Mouse (Mus musculus) T-cell, adult 2 months (primary cell): ENCODE measurements at regions not wholly inside any gene's neighbourhood (a gene's known extent, or its start where the extent isn't known, plus 50 kb on each side); places are given as distances from the start of the nearest gene placed in this dataset.

Source experiments
- DNase-seq: peaks from one replicate; pipeline ENCODE4 v3.0.0; 2022; ENCODE audit warnings: low spot score

- no peak for DNase-seq
Measured at GRCm38 (mm10) chr15:68440636-68441035, 1939.9 kb upstream of the Lrrc6 start.

- DNase-seq: no peak
Measured at GRCm38 (mm10) chr15:68435961-68436360, 1935.3 kb upstream of the Lrrc6 start.

DNA sequence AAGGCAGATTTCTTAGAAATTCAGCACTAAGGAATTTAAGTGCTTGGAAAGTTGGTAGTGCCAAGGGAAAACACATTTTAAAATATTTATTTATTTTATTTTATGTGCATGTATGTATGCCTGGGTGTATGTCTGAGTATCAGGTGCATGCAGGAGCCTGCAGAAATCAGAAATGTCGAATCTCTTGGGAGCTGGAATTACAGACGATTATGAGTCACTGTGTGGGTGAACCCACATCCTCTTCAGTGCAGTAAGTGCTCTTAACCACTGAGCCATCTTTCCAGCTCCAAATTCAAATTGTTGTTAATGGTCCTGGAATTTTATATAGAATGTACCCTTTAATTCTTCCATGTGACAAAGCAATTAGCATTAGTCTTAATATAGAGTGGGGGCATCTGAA is 1930.5 kb upstream of the Lrrc6 start:
- no peak for DNase-seq

DNA sequence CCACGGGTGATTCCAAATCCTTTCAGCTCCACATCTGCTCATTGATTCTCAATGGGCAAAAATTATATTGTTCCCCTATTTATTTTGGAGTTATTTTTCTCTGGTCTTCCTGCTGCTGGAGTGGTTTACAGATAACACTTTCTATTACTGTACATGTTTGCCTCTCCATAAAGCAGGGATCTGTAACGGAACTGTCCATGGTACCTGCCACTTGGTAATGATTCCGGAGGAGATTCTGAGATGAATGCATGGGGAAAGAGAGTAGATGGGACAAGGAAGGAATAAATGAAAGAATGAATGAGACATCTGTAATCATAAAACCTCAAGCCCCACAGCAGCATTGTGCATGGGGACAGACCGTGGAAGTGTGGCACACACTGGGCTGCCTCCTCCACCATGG is 1929.8 kb upstream of the Lrrc6 start:
- no peak for DNase-seq

DNA sequence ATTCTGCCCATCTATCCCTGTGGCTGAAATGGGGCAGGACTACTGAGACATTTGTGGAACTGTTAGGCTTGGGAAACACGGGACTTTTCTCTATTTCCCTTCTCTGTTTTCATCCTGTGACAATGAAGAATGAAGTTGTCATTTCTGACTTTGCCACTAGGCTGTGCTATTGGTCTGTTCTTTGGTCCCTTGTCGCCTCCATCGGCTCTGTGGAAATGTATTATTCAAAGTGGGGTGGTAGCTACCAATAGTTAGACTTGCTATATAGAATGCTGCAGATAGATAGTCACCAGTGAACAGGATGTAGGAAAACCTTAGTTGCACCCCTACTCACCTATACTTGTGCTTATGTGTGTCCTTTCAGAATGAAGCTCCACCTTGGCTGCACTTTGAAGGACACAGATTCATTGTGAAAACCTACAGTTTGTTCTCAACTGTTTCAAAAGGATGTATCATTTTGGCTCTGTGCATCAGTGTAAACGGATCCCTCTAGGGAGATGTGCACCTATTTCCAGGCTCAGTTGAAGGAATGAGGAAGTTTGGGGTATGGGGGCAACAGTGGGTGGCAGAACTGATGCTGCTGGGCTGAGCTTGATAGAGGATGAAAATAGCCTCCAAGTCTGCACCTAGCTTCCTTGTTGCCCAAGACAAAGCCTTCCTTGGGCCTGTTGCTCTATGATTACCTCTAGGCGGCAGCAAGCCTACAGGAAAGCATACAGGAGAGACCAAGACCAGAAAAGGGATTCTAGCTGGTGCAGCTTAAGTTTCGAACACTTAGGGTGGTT is 1927.9 kb upstream of the Lrrc6 start:
- DNase-seq: no peak

DNA sequence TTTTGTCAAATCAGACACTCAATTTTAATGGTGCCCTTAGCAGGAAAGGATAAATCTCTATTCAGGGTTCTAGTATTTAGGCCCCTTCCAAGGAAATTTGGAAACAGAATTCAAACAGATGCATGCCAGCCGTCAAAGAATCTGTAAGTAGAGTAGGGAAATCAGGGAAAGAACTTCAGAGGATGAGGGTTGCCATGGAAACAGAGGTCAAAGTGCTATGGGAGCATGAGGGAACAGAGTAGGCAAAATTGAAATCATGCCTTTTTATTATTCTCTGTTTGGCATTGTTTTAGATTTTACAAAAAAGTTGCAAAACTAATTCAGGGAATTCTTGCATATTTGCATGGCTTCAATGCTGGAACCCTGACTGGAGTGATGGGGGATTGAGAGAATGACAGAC is 1916.4 kb upstream of the Lrrc6 start:
- no peak for DNase-seq

- DNase-seq: no peak
Measured at GRCm38 (mm10) chr15:68415401-68415925, 1914.8 kb upstream of the Lrrc6 start.

DNA sequence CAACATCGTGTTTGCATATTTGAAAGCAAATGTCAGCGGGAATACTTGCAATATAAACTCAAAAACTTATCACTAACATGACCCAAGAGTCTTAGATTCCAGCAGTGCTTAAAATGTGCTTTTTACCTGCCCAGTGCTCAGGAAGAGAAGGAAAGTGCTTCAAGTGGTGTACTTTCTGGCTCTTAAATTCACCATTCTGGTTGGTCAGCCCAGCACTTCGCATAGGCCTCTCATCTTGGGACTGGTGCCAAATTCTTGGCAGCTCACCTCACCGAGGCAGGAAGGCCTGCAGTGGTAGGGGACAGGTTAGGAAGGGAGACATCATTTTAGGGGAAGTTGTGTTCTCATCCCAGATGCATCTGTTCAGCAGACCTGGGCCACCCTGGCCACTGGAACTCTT is 1913.3 kb upstream of the Lrrc6 start:
- DNase-seq: no peak

- no peak for DNase-seq
Measured at GRCm38 (mm10) chr15:68412697-68413096, 1912.0 kb upstream of the Lrrc6 start.

DNA sequence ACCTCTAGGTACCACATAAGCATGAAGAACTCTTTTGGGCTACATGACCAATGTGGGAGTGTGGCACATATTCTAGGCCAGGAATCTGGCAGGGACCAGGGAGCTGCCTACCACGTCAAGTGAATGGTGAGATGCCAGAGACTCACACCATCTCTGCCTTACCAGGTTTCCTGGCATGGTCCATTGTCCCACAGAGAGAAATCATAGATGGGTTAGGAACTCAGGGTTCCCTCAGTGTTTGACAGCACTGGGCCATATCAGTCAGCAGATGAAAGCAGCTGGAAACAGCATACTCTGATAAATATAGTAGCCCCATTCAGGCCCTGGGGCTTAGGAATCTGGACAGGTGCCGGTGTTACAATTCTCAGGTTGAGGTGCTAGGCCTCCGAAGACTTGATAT is 1911.4 kb upstream of the Lrrc6 start:
- DNase-seq: no peak

GRCm38 (mm10) chr15:68403554-68404070 is 1902.9 kb upstream of the Lrrc6 start:
- no peak for DNase-seq

GRCm38 (mm10) chr15:68401726-68402125 is 1901.0 kb upstream of the Lrrc6 start:
- no peak for DNase-seq

DNA sequence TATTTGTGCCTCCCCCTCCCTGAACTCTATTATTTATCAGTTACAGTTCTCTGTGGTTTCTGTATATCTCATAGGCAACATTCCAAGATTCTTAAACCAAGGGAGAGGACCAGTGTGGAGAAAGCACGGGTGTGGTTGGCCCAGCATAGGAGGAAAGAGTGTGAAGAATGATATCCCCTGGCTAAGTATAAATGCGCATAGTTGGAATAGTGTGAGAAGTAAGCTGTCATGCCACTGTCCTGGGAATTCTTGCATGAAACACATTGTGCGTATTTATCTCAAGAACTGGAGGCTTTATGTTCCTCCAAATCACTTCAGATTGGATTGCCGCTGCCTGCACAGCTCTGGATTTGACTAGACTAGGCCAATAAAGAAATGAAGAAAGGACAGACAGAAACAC is 1900.3 kb upstream of the Lrrc6 start:
- DNase-seq: no peak

DNA sequence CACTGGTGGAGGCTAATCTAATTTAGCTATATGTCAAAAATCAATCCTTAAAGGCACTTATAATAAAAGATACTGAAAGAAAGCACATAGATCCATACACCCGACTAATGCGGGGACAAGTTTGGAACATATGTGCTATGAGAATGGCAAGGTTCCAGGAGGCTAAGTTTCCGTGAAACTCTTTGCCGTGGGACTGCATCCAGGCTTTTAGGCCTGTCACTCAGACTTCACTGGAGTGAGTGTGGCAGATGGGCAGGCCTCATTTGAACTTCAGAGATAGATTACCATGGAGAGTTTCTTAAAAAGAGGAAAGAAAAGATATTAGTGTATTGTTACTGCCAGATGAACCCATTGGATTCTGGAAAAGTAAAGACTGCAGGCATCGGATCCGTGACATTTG is 1895.9 kb upstream of the Lrrc6 start:
- DNase-seq: no peak

DNA sequence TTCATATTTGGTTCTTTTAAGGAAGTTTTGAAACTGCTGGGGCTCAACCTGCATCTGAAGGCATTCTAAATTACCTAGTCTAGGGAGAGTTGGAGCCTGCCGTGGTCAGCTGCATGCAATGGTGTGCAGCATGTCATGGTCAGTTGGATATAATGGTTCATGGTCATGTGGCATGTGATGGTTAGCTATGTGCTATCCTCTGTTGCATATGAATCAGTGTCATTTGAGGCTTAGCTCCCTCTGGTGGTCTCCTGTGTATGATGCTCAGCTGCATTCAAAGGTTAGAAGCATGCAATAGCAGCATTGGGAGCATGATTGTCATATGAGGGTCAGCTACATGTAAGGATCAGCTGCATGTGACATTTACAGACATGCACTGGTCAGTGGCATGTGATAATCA is 1894.0 kb upstream of the Lrrc6 start:
- no peak for DNase-seq

DNA sequence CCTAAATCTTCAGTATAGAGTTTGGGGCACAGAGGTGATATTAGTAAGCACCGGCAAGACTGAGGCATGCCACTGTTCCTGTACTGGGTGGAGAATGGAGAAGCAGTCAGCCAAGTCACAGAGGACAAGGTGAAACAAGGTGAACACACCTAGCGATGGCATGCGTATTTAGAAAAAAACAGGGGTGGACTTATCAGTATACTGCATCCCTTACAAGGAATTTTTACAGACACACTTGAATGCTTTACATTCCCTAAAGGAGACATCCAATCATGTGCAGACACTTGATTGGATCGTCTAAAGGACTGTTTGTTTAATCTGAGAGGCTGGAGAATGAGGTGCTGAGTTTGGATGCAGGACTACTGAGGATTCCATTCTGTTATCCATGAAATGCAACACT is 1893.4 kb upstream of the Lrrc6 start:
- DNase-seq: no peak

- DNase-seq: no peak
Measured at GRCm38 (mm10) chr15:68391737-68392136, 1891.0 kb upstream of the Lrrc6 start.

DNA sequence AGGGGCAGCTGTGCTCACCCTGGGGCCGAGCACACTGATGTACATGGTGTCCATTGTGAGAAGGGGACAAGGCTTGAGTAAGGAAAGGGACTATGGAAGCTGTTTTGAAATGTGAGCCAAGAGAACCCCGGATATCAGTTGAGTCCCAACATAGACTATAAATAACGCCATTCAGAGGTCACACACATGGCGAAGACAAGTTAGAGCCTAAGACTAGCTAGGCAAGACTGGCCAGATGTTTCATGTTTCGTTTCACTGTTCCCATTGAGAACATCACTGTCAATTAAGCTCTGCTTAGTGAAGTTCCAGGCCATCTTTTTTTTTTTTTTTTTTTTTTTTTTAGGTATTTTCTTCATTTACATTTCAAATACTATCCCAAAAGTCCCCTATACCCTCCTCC is 1889.1 kb upstream of the Lrrc6 start:
- DNase-seq: no peak

DNA sequence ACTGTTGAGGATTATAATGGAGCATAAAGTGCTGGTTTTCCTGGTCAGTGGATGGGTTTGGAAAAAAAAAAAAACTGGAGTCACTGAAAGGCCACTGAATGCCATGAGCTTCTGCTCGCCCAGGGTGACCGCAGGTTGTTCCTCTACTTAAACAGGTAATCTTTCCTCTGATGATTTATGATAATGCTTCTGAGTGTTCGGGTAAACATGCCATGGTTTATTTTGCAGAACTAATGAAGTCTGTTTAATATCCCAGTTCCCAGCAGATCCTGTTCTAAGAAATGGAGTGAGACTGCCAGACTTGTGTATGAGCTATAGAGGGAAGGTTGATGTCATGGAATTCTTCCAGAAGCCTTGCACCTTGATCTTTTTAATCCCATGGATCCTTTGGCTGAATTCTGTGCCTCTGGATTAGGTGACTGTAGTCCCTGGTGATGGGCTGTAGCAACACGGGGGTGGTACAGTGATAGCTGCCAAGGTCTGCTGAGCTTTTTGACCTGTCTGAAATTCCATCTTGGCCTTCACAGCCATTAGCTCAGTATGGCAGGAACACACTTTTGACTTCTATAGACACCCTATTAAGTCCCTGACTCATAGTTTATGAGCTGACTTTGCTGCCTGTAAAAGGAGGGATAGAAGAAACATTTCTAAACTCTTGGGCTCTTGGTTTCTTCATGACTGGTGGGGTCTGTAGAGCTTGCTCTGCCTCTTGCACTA is 1886.8 kb upstream of the Lrrc6 start:
- no peak for DNase-seq

DNA sequence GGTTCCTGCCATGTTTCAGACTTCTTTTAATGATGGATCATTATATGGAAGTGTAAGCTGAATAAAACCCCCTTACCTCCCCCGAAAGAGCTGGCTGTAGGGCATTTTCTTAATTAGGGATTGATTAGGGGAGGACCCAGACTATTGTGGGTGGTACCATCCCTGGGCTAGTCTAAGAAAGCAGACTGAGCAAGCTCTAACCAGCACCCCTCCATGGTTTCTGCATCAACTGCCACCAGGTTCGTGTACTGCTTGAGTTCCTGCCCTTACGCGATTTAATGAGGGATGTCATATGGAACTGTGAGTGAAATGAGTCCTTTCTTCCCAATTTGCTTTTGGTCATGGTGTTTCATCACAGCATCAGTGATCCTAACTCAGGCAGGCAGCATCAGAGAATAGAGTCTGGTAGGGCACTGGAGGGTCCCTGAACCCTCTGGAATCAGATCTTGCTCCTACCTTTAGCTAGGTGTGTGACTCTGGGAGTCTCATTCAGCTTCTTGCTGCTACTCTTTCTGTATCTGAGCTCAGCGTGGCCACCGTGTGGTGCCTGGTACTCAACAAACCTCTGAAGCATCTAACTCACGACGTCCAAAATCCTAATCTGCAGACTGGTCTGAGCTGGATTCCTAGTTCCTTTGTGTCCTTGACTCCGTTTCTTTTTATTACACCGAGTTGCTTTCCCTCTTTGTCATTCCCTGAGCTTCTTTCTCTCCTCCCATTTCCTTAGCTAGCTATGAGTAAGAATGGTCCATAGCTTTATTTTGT is 1884.0 kb upstream of the Lrrc6 start:
- DNase-seq: no peak

DNA sequence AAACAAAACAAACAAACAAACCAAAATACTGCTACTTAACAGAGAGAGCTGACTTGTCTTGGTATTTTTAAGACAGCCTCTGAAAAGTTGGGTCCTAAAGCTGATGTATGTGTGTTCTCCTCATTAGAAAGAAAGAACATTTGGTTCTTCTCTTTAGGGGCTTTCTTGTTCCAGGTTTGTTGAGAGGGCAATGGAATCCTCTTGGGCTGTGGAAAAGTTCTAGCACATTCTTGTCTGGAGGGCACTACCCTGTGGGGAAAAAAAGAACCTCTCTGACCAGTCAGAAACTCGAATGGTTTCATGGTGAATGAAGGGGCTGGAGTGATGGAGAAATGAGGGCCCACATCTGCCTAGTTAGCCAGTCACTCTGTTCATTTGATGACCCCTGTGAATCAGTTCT is 1874.5 kb upstream of the Lrrc6 start:
- no peak for DNase-seq

DNA sequence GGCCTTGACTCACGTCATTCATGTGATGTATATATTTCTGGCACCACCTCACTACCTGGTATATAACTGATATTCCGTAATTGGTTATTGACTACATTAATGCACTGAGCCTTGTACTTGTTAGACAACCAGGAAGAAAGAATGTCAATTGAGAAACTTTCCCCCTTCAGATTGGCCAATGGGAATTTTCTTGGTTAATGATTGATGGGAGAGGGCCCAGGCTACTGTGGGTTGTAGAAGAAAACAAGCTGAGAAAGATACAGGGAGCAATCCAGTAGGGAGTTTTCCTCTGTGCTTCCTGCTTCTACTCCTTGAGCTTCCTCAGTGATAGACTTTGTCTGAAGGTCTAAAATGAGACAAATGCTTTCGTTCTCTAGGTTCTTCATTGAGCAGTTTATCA is 1866.1 kb upstream of the Lrrc6 start:
- DNase-seq: no peak
